Mouse (Mus musculus): Measurements from ENCODE around the gene Adgrg5. TPM values are rescaled to one million over a fixed set of nuclear protein-coding genes. Genes with fewer than 3 reads are reported as not detected.

The Adgrg5 gene
- under 1 TPM in 2 of 4 experiments, not detected in 2; 0.73 to 0.85 TPM for total RNA-seq (2022)

- no peak for DNase-seq (ENCODE audit: low spot score in 2 of 2)
Observed at GRCm38 (mm10) chr8:94923405-94923804, at the start of gene Adgrg5. Gene Adgrg5 (plus strand): TSS chr8:94923694.

- DNase-seq (ENCODE audit: low spot score in 2 of 2) = peak in 1 of 2 experiments; percentile 72
Observed at GRCm38 (mm10) chr8:94874358-94874757, 49.1 kb upstream of the Adgrg5 start.

GRCm38 (mm10) chr8:94875096-94875870 is 48.2 kb upstream of the Adgrg5 start:
- DNase-seq (ENCODE audit: low spot score in 2 of 2) = no peak

GRCm38 (mm10) chr8:94875871-94876150 is 47.7 kb upstream of the Adgrg5 start:
- DNase-seq (ENCODE audit: low spot score in 2 of 2) = no peak

- DNase-seq (ENCODE audit: low spot score in 2 of 2) = peak in 1 of 2 experiments; percentile 62
Observed at GRCm38 (mm10) chr8:94876197-94876730, 47.2 kb upstream of the Adgrg5 start, which contains the start of gene Dok4. Gene Dok4 (minus strand): TSS chr8:94876330.

- DNase-seq (ENCODE audit: low spot score in 2 of 2) = no peak
Observed at GRCm38 (mm10) chr8:94876820-94877219, 46.7 kb upstream of the Adgrg5 start.

- no peak for DNase-seq (ENCODE audit: low spot score in 2 of 2)
Observed at GRCm38 (mm10) chr8:94880742-94881141, 42.8 kb upstream of the Adgrg5 start.

GRCm38 (mm10) chr8:94888383-94889036 is 35.0 kb upstream of the Adgrg5 start:
- DNase-seq (ENCODE audit: low spot score in 2 of 2) = no peak

- no peak for DNase-seq (ENCODE audit: low spot score in 2 of 2)
Observed at GRCm38 (mm10) chr8:94892917-94893316, 30.6 kb upstream of the Adgrg5 start.

- no peak for DNase-seq (ENCODE audit: low spot score in 2 of 2)
Observed at GRCm38 (mm10) chr8:94899262-94899661, 24.2 kb upstream of the Adgrg5 start.

- no peak for DNase-seq (ENCODE audit: low spot score in 2 of 2)
Observed at GRCm38 (mm10) chr8:94900617-94901016, 22.9 kb upstream of the Adgrg5 start.

- no peak for DNase-seq (ENCODE audit: low spot score in 2 of 2)
Observed at GRCm38 (mm10) chr8:94901031-94901430, 22.5 kb upstream of the Adgrg5 start.

- no peak for DNase-seq (ENCODE audit: low spot score in 2 of 2)
Observed at GRCm38 (mm10) chr8:94903709-94904108, 19.8 kb upstream of the Adgrg5 start.

GRCm38 (mm10) chr8:94904450-94905175 is 18.9 kb upstream of the Adgrg5 start:
- DNase-seq (ENCODE audit: low spot score in 2 of 2) = peak; percentile 29 to 34

GRCm38 (mm10) chr8:94907591-94908300 is 15.7 kb upstream of the Adgrg5 start:
- DNase-seq (ENCODE audit: low spot score in 2 of 2) = no peak

GRCm38 (mm10) chr8:94908847-94909246 is 14.6 kb upstream of the Adgrg5 start:
- peak; percentile 39 to 70 for DNase-seq (ENCODE audit: low spot score in 2 of 2)

GRCm38 (mm10) chr8:94913061-94913660 is 10.3 kb upstream of the Adgrg5 start:
- DNase-seq (ENCODE audit: low spot score in 2 of 2) = peak in 1 of 2 experiments; percentile 41

- DNase-seq (ENCODE audit: low spot score in 2 of 2) = no peak
Observed at GRCm38 (mm10) chr8:94914256-94914655, 9.2 kb upstream of the Adgrg5 start.

- DNase-seq (ENCODE audit: low spot score in 2 of 2) = no peak
Observed at GRCm38 (mm10) chr8:94914701-94915101, 8.8 kb upstream of the Adgrg5 start.

GRCm38 (mm10) chr8:94916311-94916959 is 7.1 kb upstream of the Adgrg5 start:
- DNase-seq (ENCODE audit: low spot score in 2 of 2) = no peak

Measured in layer of hippocampus, adult 8-10 months (tissue).